ENCODE assay signal across 8 mouse cellular contexts in genomic region chr5:138994108-138994785, GRCm38 (mm10). TPM values are rescaled to one million over a fixed set of nuclear protein-coding genes. Genes with fewer than 3 reads are reported as not detected.
DNase-seq lines count a peak whose midpoint lies in the region; ATAC-seq and TF ChIP-seq lines count a peak whose summit lies in the region.

No protein-coding gene starts in this region.

- H3K4me3 ChIP-seq in limb, embryonic 11.5 days (ENCODE audit: low read depth, low read length), result peak overlapping the region; percentile 48
- peak overlapping the region; percentile 84 for H3K4me3 ChIP-seq in midbrain, postnatal 0 days (ENCODE audit: low read depth, low read length)

- no peaks in the 10 kb centered on the region for H3K36me3 ChIP-seq in limb, embryonic 11.5 days (ENCODE audit: control insufficient read depth, insufficient read depth, low read length)
- peaks cover 5% of the 10 kb centered on the region for H3K36me3 ChIP-seq in midbrain, postnatal 0 days (ENCODE audit: insufficient read depth, low read length)

- under 1% methylated on average over 47 of the region's 48 CpGs for WGBS in limb, embryonic 11.5 days
- under 1% methylated on average over 43 of the region's 48 CpGs for WGBS in midbrain, postnatal 0 days

- peak overlapping the region; percentile 98 for H3K4me2 ChIP-seq in limb, embryonic 11.5 days (ENCODE audit: low read depth, severe bottlenecking)
- H3K4me2 ChIP-seq in midbrain, postnatal 0 days (ENCODE audit: low read depth, low read length, poor library complexity, severe bottlenecking), result peak overlapping the region; percentile 96

- ATAC-seq in limb, embryonic 11.5 days (ENCODE audit: insufficient number of reproducible peaks, low FRiP score, low TSS enrichment, low read depth), result peak; percentile 29; the same call in 1 of the 2 replicates
- no peak for ATAC-seq in midbrain, postnatal 0 days (ENCODE audit: low FRiP score)
- ATAC-seq in erythroid progenitor cell, adult 5-6 weeks (replicated peaks; ENCODE audit: low FRiP score, poor library complexity, severe bottlenecking), result no peak

- peak overlapping the region; percentile 65 for H3K9ac ChIP-seq in limb, embryonic 11.5 days (ENCODE audit: low read length)
- H3K9ac ChIP-seq in midbrain, postnatal 0 days (replicated peaks; ENCODE audit: low read length, poor library complexity, severe bottlenecking), result peak overlapping the region; percentile 88

- peaks cover 84% of the 10 kb centered on the region for H3K27me3 ChIP-seq in limb, embryonic 11.5 days (ENCODE audit: control insufficient read depth, insufficient read depth, low read length)
- H3K27me3 ChIP-seq in midbrain, postnatal 0 days (ENCODE audit: insufficient read depth, low read length), result peaks cover 33% of the 10 kb centered on the region

- no peaks in the 10 kb centered on the region for H3K9me3 ChIP-seq in limb, embryonic 11.5 days (ENCODE audit: control insufficient read depth, low read length)
- H3K9me3 ChIP-seq in midbrain, postnatal 0 days (ENCODE audit: low read length), result no peaks in the 10 kb centered on the region

- DNase-seq in adrenal gland, adult (ENCODE audit: inconsistent age in 2 of 2, low spot score in 1 of 2), result peak; percentile 69 to 86
- no peak for DNase-seq in adrenal gland, adult 8-10 months
- DNase-seq in urinary bladder, postnatal 14 days (ENCODE audit: low spot score), result peak; percentile 48
- DNase-seq in urinary bladder, postnatal 10 days (ENCODE audit: low spot score), result no peak
- peak; percentile 29 to 47 for DNase-seq in heart, postnatal 14 days
- DNase-seq in limb, embryonic 11.5 days (ENCODE audit: low spot score), result peak; percentile 70
- DNase-seq in midbrain, postnatal 0 days (ENCODE audit: low spot score), result no peak

- peaks cover 37% of the 10 kb centered on the region for H3K4me1 ChIP-seq in limb, embryonic 11.5 days (ENCODE audit: control insufficient read depth, insufficient read depth, low read length)
- peaks cover 17% of the 10 kb centered on the region for H3K4me1 ChIP-seq in midbrain, postnatal 0 days (ENCODE audit: insufficient read depth, low read length)

- no peak for TF ChIP-seq CTCF in midbrain, postnatal 0 days (IDR thresholded peaks at IDR 0.05)

- intact Hi-C loops in heart, postnatal 14 days (cut with DNase I), result loop anchor here (5.0 kb wide), 2 partner anchors 137 to 183 kb away; no protein-coding TSS in a partner anchor

- H3K27ac ChIP-seq in limb, embryonic 11.5 days (replicated peaks; ENCODE audit: low read depth, low read length), result peak overlapping the region; percentile 42; the same call in 1 of the 2 replicates
- H3K27ac ChIP-seq in midbrain, postnatal 0 days (ENCODE audit: low read depth, low read length), result peak overlapping the region; percentile 84

RNA-seq across cellular contexts. Expression of gene Pdgfa, which starts 2.9 kb away (rescaled TPM):
- total RNA-seq in adrenal gland, adult 8-10 months (2022), result 10 to 100 TPM; 25.6 to 51.6 (median 36.7) TPM
- 10 to 100 TPM; 25.6 to 27.9 TPM for total RNA-seq in heart, postnatal 14 days (2021)
- polyA plus RNA-seq in limb, embryonic 11.5 days (2014; fragmentation: Nextera tagmentation; extraction: Ambion mirVana), result 34.4 and 35.2 TPM in 2 replicates
- 64.0 and 67.7 TPM in 2 replicates for total RNA-seq in midbrain, postnatal 0 days (2014; rRNA removed)
- 53.8 and 54.5 TPM in 2 replicates for polyA plus RNA-seq in midbrain, postnatal 0 days (2015; fragmentation: Nextera tagmentation; extraction: Ambion mirVana)
- not detected in 2 replicates for total RNA-seq in erythroid progenitor cell, adult 5-6 weeks (2015; ENCODE audit: low replicate concordance)
- 0.77 TPM in 1 of 2 replicates, not detected in the other for total RNA-seq in erythroid progenitor cell, adult 5-6 weeks (2017; ENCODE audit: low replicate concordance)

Comparison
In these comparisons a context has a peak if more than half of its experiments do, and no peak if none do; other contexts are left out.
1. DNase-seq: peak in adrenal gland, adult (2 of 2), urinary bladder, postnatal 14 days (single experiment), heart, postnatal 14 days (2 of 2) and limb, embryonic 11.5 days (single experiment); none in adrenal gland, adult 8-10 months (single experiment), urinary bladder, postnatal 10 days (single experiment) and midbrain, postnatal 0 days (single experiment).
2. RNA of gene Pdgfa, which starts 2.9 kb away (total RNA-seq): 64.0 to 67.7 TPM in midbrain, postnatal 0 days, 25.6 to 51.6 TPM in adrenal gland, adult 8-10 months and 25.6 to 27.9 TPM in heart, postnatal 14 days; 0.77 TPM in erythroid progenitor cell, adult 5-6 weeks; every median in the first group is over 10 times any median in the second.